Mouse (Mus musculus): ENCODE results near the gene Slc25a31. TPM values are rescaled to one million over a fixed set of nuclear protein-coding genes. Genes with fewer than 3 reads are reported as not detected.

The Slc25a31 gene
- polyA plus RNA-seq, 2 experiments: 0.03 to 0.20 TPM

GRCm38 (mm10) chr3:40693435-40693834 is 15.2 kb upstream of the Slc25a31 start:
- 73% methylated on average over 10 of the region's 10 CpGs for WGBS (ENCODE audit: insufficient replicate concordance)
- TF ChIP-seq CTCF (IDR thresholded peaks at IDR 0.05; ENCODE audit: low read depth) (no peak), EP300 (IDR thresholded peaks at IDR 0.05; ENCODE audit: low read depth) (no peak)

GRCm38 (mm10) chr3:40693960-40694359 is 14.7 kb upstream of the Slc25a31 start:
- H3K4me3 ChIP-seq (ENCODE audit: insufficient read depth in 1 of 2, low read depth in 2 of 2, low read length in 2 of 2): no peak overlapping the region
- no peaks in the 10 kb centered on the region for H3K27me3 ChIP-seq (ENCODE audit: control insufficient read depth, insufficient read depth, low read length)
- 51% methylated on average over 7 of the region's 7 CpGs for WGBS (ENCODE audit: insufficient replicate concordance)
- TF ChIP-seq EP300 (IDR thresholded peaks at IDR 0.05; ENCODE audit: low read depth): no peak
- no peak for TF ChIP-seq CTCF (IDR thresholded peaks at IDR 0.05; ENCODE audit: low read depth)
- no peak overlapping the region for H3K9ac ChIP-seq (replicated peaks)
- DNase-seq (ENCODE audit: low read depth in 3 of 3, low spot score in 3 of 3) (no peak), ATAC-seq (ENCODE audit: insufficient read depth) (no peak)
- H3K27ac ChIP-seq: no peak overlapping the region
- H3K36me3 ChIP-seq (replicated peaks; ENCODE audit: control insufficient read depth, insufficient read depth, low read depth): no peaks in the 10 kb centered on the region
- peaks cover 0 to 6% of the 10 kb centered on the region in 2 experiments; a peak in 1 of 4 replicates for H3K4me1 ChIP-seq (replicated peaks; ENCODE audit: control insufficient read depth in 2 of 2, insufficient read depth in 2 of 2, low read length in 1 of 2)
- no peaks in the 10 kb centered on the region for H3K9me3 ChIP-seq (ENCODE audit: control insufficient read depth, low read length)
- H3K4me2 ChIP-seq (ENCODE audit: low read depth): no peak overlapping the region

More at GRCm38 (mm10) chr3:40693435-40693834, 15.2 kb upstream of the Slc25a31 start:
- Histone ChIP-seq H3K4me3 (ENCODE audit: insufficient read depth in 1 of 2, low read depth in 2 of 2, low read length in 2 of 2) (no peak overlapping the region), H3K27ac (no peak overlapping the region), H3K9me3 (ENCODE audit: control insufficient read depth, low read length) (no peaks in the 10 kb centered on the region), H3K4me1 (replicated peaks; ENCODE audit: control insufficient read depth in 2 of 2, insufficient read depth in 2 of 2, low read length in 1 of 2) (peaks cover 0 to 6% of the 10 kb centered on the region in 2 experiments; a peak in 1 of 4 replicates), H3K4me2 (ENCODE audit: low read depth) (no peak overlapping the region), H3K9ac (replicated peaks) (no peak overlapping the region), H3K36me3 (replicated peaks; ENCODE audit: control insufficient read depth, insufficient read depth, low read depth) (no peaks in the 10 kb centered on the region), H3K27me3 (ENCODE audit: control insufficient read depth, insufficient read depth, low read length) (no peaks in the 10 kb centered on the region)
- ATAC-seq (ENCODE audit: insufficient read depth) (no peak), DNase-seq (ENCODE audit: low read depth in 3 of 3, low spot score in 3 of 3) (no peak)

GRCm38 (mm10) chr3:40694438-40694837 is 14.2 kb upstream of the Slc25a31 start:
- Histone ChIP-seq H3K27me3 (ENCODE audit: control insufficient read depth, insufficient read depth, low read length) (no peaks in the 10 kb centered on the region), H3K9me3 (ENCODE audit: control insufficient read depth, low read length) (no peaks in the 10 kb centered on the region), H3K36me3 (replicated peaks; ENCODE audit: control insufficient read depth, insufficient read depth, low read depth) (no peaks in the 10 kb centered on the region), H3K4me3 (ENCODE audit: insufficient read depth in 1 of 2, low read depth in 2 of 2, low read length in 2 of 2) (no peak overlapping the region), H3K4me1 (replicated peaks; ENCODE audit: control insufficient read depth in 2 of 2, insufficient read depth in 2 of 2, low read length in 1 of 2) (peaks cover 0 to 6% of the 10 kb centered on the region in 2 experiments; a peak in 1 of 4 replicates), H3K9ac (replicated peaks) (no peak overlapping the region), H3K27ac (no peak overlapping the region), H3K4me2 (ENCODE audit: low read depth) (no peak overlapping the region)
- WGBS (ENCODE audit: insufficient replicate concordance): 8% methylated on average over 2 of the region's 2 CpGs
- ATAC-seq (ENCODE audit: insufficient read depth): 0 out of 2 replicates have a peak, but pooled peaks have one; percentile 26
- no peak for DNase-seq (ENCODE audit: low read depth in 3 of 3, low spot score in 3 of 3)
- TF ChIP-seq CTCF (IDR thresholded peaks at IDR 0.05; ENCODE audit: low read depth) (no peak), EP300 (IDR thresholded peaks at IDR 0.05; ENCODE audit: low read depth) (no peak)

GRCm38 (mm10) chr3:40695162-40695561 is 13.5 kb upstream of the Slc25a31 start:
- DNase-seq (ENCODE audit: low read depth in 3 of 3, low spot score in 3 of 3): no peak
- peaks cover 0 to 6% of the 10 kb centered on the region in 2 experiments; a peak in 1 of 4 replicates for H3K4me1 ChIP-seq (replicated peaks; ENCODE audit: control insufficient read depth in 2 of 2, insufficient read depth in 2 of 2, low read length in 1 of 2)
- ATAC-seq (ENCODE audit: insufficient read depth): no peak
- H3K4me3 ChIP-seq (ENCODE audit: insufficient read depth in 1 of 2, low read depth in 2 of 2, low read length in 2 of 2): no peak overlapping the region
- no peak overlapping the region for H3K9ac ChIP-seq (replicated peaks)
- no peaks in the 10 kb centered on the region for H3K36me3 ChIP-seq (replicated peaks; ENCODE audit: control insufficient read depth, insufficient read depth, low read depth)
- 77% methylated on average over 2 of the region's 2 CpGs for WGBS (ENCODE audit: insufficient replicate concordance)
- TF ChIP-seq CTCF (IDR thresholded peaks at IDR 0.05; ENCODE audit: low read depth) (no peak), EP300 (IDR thresholded peaks at IDR 0.05; ENCODE audit: low read depth) (no peak)
- H3K9me3 ChIP-seq (ENCODE audit: control insufficient read depth, low read length): no peaks in the 10 kb centered on the region
- no peak overlapping the region for H3K4me2 ChIP-seq (ENCODE audit: low read depth)
- no peaks in the 10 kb centered on the region for H3K27me3 ChIP-seq (ENCODE audit: control insufficient read depth, insufficient read depth, low read length)
- H3K27ac ChIP-seq: no peak overlapping the region

GRCm38 (mm10) chr3:40698834-40699233 is 9.8 kb upstream of the Slc25a31 start:
- TF ChIP-seq CTCF (IDR thresholded peaks at IDR 0.05; ENCODE audit: low read depth) (no peak), EP300 (IDR thresholded peaks at IDR 0.05; ENCODE audit: low read depth) (no peak)
- WGBS (ENCODE audit: insufficient replicate concordance): 46% methylated on average over 3 of the region's 3 CpGs
- H3K27ac ChIP-seq: no peak overlapping the region
- peaks cover 0 to 9% of the 10 kb centered on the region in 2 experiments; a peak in 1 of 4 replicates for H3K4me1 ChIP-seq (replicated peaks; ENCODE audit: control insufficient read depth in 2 of 2, insufficient read depth in 2 of 2, low read length in 1 of 2)
- H3K4me3 ChIP-seq (ENCODE audit: insufficient read depth in 1 of 2, low read depth in 2 of 2, low read length in 2 of 2): no peak overlapping the region
- no peak for DNase-seq (ENCODE audit: low read depth in 3 of 3, low spot score in 3 of 3)
- no peak overlapping the region for H3K4me2 ChIP-seq (ENCODE audit: low read depth)
- no peaks in the 10 kb centered on the region for H3K9me3 ChIP-seq (ENCODE audit: control insufficient read depth, low read length)
- H3K9ac ChIP-seq (replicated peaks): no peak overlapping the region
- no peaks in the 10 kb centered on the region for H3K36me3 ChIP-seq (replicated peaks; ENCODE audit: control insufficient read depth, insufficient read depth, low read depth)
- no peaks in the 10 kb centered on the region for H3K27me3 ChIP-seq (ENCODE audit: control insufficient read depth, insufficient read depth, low read length)
- no peak for ATAC-seq (ENCODE audit: insufficient read depth)

Measured in liver, embryonic 14.5 days (tissue).